Mouse (Mus musculus) lung, adult 2 months (tissue): ENCODE measurements at regions not wholly inside any gene's neighbourhood (a gene's known extent, or its start where the extent isn't known, plus 50 kb on each side); places are given as distances from the start of the nearest gene placed in this dataset.

Experiments used
- CTCF ChIP-seq: fragments of 200-500 bp; IDR thresholded peaks from 2 replicates; pipeline ENCODE4 v1.5.1; 2011; ENCODE audit warnings: mild to moderate bottlenecking, low read length, control low read depth; ENCODE audit not compliant: insufficient read depth
- POLR2A ChIP-seq: fragments of 200-500 bp; IDR thresholded peaks from 2 replicates; pipeline ENCODE4 v1.6.1; 2011; ENCODE audit warnings: low read depth, mild to moderate bottlenecking, control low read depth, low read length, borderline replicate concordance; ENCODE audit errors: extremely low read depth

DNA sequence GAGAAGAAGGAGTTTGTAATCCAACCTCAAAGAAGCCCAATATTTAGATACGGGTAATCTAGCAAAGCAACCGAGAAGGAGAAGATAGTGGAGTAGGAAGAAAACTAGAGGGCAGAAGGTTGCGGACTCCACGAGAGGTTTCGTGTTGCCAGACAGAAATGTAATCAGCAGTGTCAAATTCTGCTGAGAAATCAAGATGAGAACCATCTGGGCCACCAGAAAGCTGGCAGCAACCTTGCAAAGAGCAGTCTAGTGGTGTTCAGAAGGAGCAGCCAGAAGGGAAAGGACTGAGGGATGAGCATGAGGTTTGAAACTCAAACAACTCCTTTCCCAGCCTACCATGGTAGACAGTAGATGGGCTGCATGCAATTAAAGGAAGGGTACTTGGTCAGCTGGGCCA lies 134.3 kb downstream of the Rpl10-ps3 start:
- TF ChIP-seq CTCF: no peak
- no peak for TF ChIP-seq POLR2A
